Comparison of ENCODE assay signal across 11 mouse cellular contexts in the genomic region with DNA sequence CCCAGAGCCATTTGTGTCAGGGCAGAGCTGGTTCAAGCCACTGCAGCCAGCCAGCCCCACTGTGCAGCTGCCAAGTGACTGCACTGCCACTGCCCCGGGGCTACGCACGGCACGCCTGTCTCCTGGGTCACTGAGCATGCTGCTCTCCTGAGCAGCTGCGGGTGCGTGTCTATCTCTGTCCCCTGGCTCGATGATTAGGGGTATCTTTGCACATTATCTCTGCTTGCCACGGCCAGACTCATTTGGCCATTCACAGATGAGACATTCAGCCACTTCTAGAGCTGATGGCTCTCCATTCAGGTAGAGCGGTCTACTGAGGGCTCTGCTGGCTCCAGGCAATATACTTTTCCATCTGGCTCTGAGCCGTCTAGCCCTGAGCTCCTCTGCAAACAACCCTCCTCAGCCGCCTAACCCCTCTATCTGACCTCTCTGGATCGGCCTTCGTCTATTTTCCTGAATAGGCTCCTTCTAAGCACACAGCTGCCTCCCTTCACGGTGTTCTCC. TPM values are rescaled to one million over a fixed set of nuclear protein-coding genes. Genes with fewer than 3 reads are reported as not detected.
DNase-seq lines count a peak whose midpoint lies in the region; ATAC-seq and TF ChIP-seq lines count a peak whose summit lies in the region.
"Had no signal": no experiment of that assay in that cellular context is flagged by ENCODE, and none has a peak within 500 bp of the region (broad histone marks: within the 10 kb centered on the region; RNA-seq: fewer than 3 reads in every experiment).

No protein-coding gene starts in this region.

- H3K4me3 ChIP-seq in forebrain, embryonic 11.5 days (ENCODE audit: low read depth, low read length) = no peak overlapping the region
- H3K4me3 ChIP-seq in forebrain, embryonic 16.5 days (replicated peaks; ENCODE audit: low read length) = no peak overlapping the region
- no peak overlapping the region for H3K4me3 ChIP-seq in ES-E14 (ENCODE audit: insufficient read depth in 1 of 2, low read depth in 1 of 2, low read length in 2 of 2, poor library complexity in 1 of 2, severe bottlenecking in 1 of 2)
- no peak overlapping the region for H3K4me3 ChIP-seq in limb, embryonic 15.5 days
- H3K4me3 ChIP-seq: erythroblast, embryonic 14.5 days had no signal

- H3K4me2 ChIP-seq in forebrain, embryonic 11.5 days (ENCODE audit: low read depth, low read length, severe bottlenecking) = no peak overlapping the region
- no peak overlapping the region for H3K4me2 ChIP-seq in forebrain, embryonic 16.5 days (ENCODE audit: low read length)
- no peak overlapping the region for H3K4me2 ChIP-seq in limb, embryonic 15.5 days

- H3K9me3 ChIP-seq in forebrain, embryonic 11.5 days (ENCODE audit: control insufficient read depth, low read length) = no peaks in the 10 kb centered on the region
- H3K9me3 ChIP-seq in forebrain, embryonic 16.5 days (ENCODE audit: control insufficient read depth, low read length) = no peaks in the 10 kb centered on the region
- no peaks in the 10 kb centered on the region for H3K9me3 ChIP-seq in ES-E14 (ENCODE audit: control insufficient read depth, insufficient read depth, low read depth, low read length)
- H3K9me3 ChIP-seq in limb, embryonic 15.5 days = no peaks in the 10 kb centered on the region

- no peaks in the 10 kb centered on the region for H3K36me3 ChIP-seq in forebrain, embryonic 11.5 days (ENCODE audit: control insufficient read depth, insufficient read depth, low read length)
- H3K36me3 ChIP-seq in forebrain, embryonic 16.5 days (ENCODE audit: control insufficient read depth, insufficient read depth) = no peaks in the 10 kb centered on the region
- no peaks in the 10 kb centered on the region for H3K36me3 ChIP-seq in ES-E14 (ENCODE audit: control insufficient read depth, insufficient read depth, low read length, poor library complexity, severe bottlenecking)
- H3K36me3 ChIP-seq in limb, embryonic 15.5 days = no peaks in the 10 kb centered on the region

- DNase-seq in forebrain, embryonic 11.5 days (ENCODE audit: low spot score) = peak; percentile 62
- DNase-seq in ES-E14 (ENCODE audit: low read depth, low spot score) = peak; percentile 6
- DNase-seq in gastrocnemius, postnatal 10 days = peak; percentile 39
- no peak for DNase-seq in thymus, postnatal 10 days (ENCODE audit: low spot score in 2 of 2)
- no peak for DNase-seq in thymus, postnatal 25 days
- no peak for DNase-seq in frontal cortex, adult 2 months (ENCODE audit: extremely low spot score in 1 of 2, low spot score in 1 of 2)
- DNase-seq: lung, adult 2 months; thymus, adult 2 months had no signal

- in situ Hi-C loops in ES-E14 (cut with MboI; ENCODE audit: low sequenced_read_pairs in 2 of 2, unreplicated experiment in 2 of 2) = no loop called here

- H3K27me3 ChIP-seq in forebrain, embryonic 11.5 days (ENCODE audit: control insufficient read depth, insufficient read depth, low read length) = no peaks in the 10 kb centered on the region; the same call in 1 of the 2 replicates
- H3K27me3 ChIP-seq in forebrain, embryonic 16.5 days (replicated peaks; ENCODE audit: control insufficient read depth, insufficient read depth, low read length) = 0 out of 2 replicates have a peak, but pooled peaks cover 2% of the 10 kb centered on the region
- peaks cover 16% of the 10 kb centered on the region for H3K27me3 ChIP-seq in limb, embryonic 15.5 days

- H3K27ac ChIP-seq in forebrain, embryonic 11.5 days (ENCODE audit: low read depth, low read length) = no peak overlapping the region
- H3K27ac ChIP-seq in forebrain, embryonic 16.5 days (ENCODE audit: low read length) = no peak overlapping the region
- no peak overlapping the region for H3K27ac ChIP-seq in ES-E14 (ENCODE audit: insufficient read depth, low read depth, low read length, poor library complexity, severe bottlenecking)
- H3K27ac ChIP-seq in limb, embryonic 15.5 days = 0 out of 2 replicates have a peak overlapping the region, but pooled peaks have one; percentile 4

- no peak for ATAC-seq in forebrain, embryonic 11.5 days (replicated peaks; ENCODE audit: low FRiP score)
- no peak for ATAC-seq in forebrain, embryonic 16.5 days
- ATAC-seq in limb, embryonic 15.5 days (ENCODE audit: insufficient number of reproducible peaks, low FRiP score, low TSS enrichment, low read depth) = no peak

- WGBS in forebrain, embryonic 11.5 days = 19% methylated on average over 14 of the region's 14 CpGs
- WGBS in forebrain, embryonic 16.5 days = 29% methylated on average over 14 of the region's 14 CpGs
- WGBS in limb, embryonic 15.5 days = 39% methylated on average over 14 of the region's 14 CpGs

- peaks cover 17% of the 10 kb centered on the region for H3K4me1 ChIP-seq in forebrain, embryonic 11.5 days (replicated peaks; ENCODE audit: control insufficient read depth, insufficient read depth, low read length)
- H3K4me1 ChIP-seq in forebrain, embryonic 16.5 days (replicated peaks; ENCODE audit: control insufficient read depth, insufficient read depth, low read length) = peaks cover 32% of the 10 kb centered on the region
- H3K4me1 ChIP-seq in ES-E14 (ENCODE audit: control insufficient read depth in 2 of 2, insufficient read depth in 2 of 2, low read length in 2 of 2, poor library complexity in 1 of 2) = no peaks in the 10 kb centered on the region
- H3K4me1 ChIP-seq in limb, embryonic 15.5 days = peaks cover 34% of the 10 kb centered on the region

- no peak overlapping the region for H3K9ac ChIP-seq in forebrain, embryonic 11.5 days (ENCODE audit: low read length)
- no peak overlapping the region for H3K9ac ChIP-seq in forebrain, embryonic 16.5 days (replicated peaks; ENCODE audit: low read depth, low read length)
- H3K9ac ChIP-seq in ES-E14 (ENCODE audit: insufficient read depth, low read depth, low read length, poor library complexity, severe bottlenecking) = no peak overlapping the region
- no peak overlapping the region for H3K9ac ChIP-seq in limb, embryonic 15.5 days

TF ChIP-seq in ES-E14, 5 proteins besides CTCF, POLR2A, EP300 and RAD21:
- no peak for TF ChIP-seq CHD2 (IDR thresholded peaks at IDR 0.05; ENCODE audit: low read depth, low read length)
- no peak for TF ChIP-seq HCFC1 (IDR thresholded peaks at IDR 0.05; ENCODE audit: borderline replicate concordance, insufficient read depth, low read length)
- TF ChIP-seq MAFK (IDR thresholded peaks at IDR 0.05; ENCODE audit: insufficient read depth, low read depth, low read length) = no peak
- TF ChIP-seq ZC3H11A (IDR thresholded peaks at IDR 0.05; ENCODE audit: borderline replicate concordance, low read depth, low read length) = no peak
- TF ChIP-seq ZNF384 (IDR thresholded peaks at IDR 0.05; ENCODE audit: low read depth, low read length) = no peak

RNA-seq across cellular contexts. Expression of a gene that starts 49.9 kb away (rescaled TPM):
- 1.5 and 1.7 TPM in 2 replicates for polyA plus RNA-seq in forebrain, embryonic 11.5 days (2014; fragmentation: Nextera tagmentation; extraction: Ambion mirVana)
- polyA plus RNA-seq in forebrain, embryonic 16.5 days (2015; fragmentation: Nextera tagmentation; extraction: Ambion mirVana) = 2.1 and 2.2 TPM in 2 replicates
- total RNA-seq in ES-E14 (2012; rRNA removed) = 1.6 and 2.0 TPM in 2 replicates
- 10 to 100 TPM in 1 of 2 experiments, 1 to 10 TPM in 1; 5.5 to 10.1 TPM for total RNA-seq in gastrocnemius, postnatal 10 days (2021)
- polyA plus RNA-seq in limb, embryonic 15.5 days (2015; fragmentation: Nextera tagmentation; extraction: Ambion mirVana) = 5.7 and 6.5 TPM in 2 replicates
- polyA plus RNA-seq in frontal cortex, adult 2 months (2012; rRNA removed) = 7.8 and 8.6 TPM in 2 replicates

Comparison
In these comparisons a context has a peak if more than half of its experiments do, and no peak if none do; other contexts are left out.
1. DNase-seq: peak in forebrain, embryonic 11.5 days (single experiment), ES-E14 (single experiment) and gastrocnemius, postnatal 10 days (single experiment); none in thymus, postnatal 10 days (0 of 2), thymus, postnatal 25 days (single experiment) and frontal cortex, adult 2 months (0 of 2).